ENCODE assay signal across 21 mouse cellular contexts in genomic region chr5:27304115-27304514, GRCm38 (mm10).
A peak's percentile ranks its signal among the peaks of the same experiment; 100 is the strongest.
DNase-seq lines count a peak whose midpoint lies in the region; ATAC-seq and TF ChIP-seq lines count a peak whose summit lies in the region.
"Had no signal": no experiment of that assay in that cellular context is flagged by ENCODE, and none has a peak within 500 bp of the region (broad histone marks: within the 10 kb centered on the region; RNA-seq: fewer than 3 reads in every experiment).

No protein-coding gene starts in this region.

- H3K4me1 ChIP-seq in lung, adult 2 months (ENCODE audit: control insufficient read depth, insufficient read depth, low read length) = no peaks in the 10 kb centered on the region
- no peaks in the 10 kb centered on the region for H3K4me1 ChIP-seq in heart, adult 2 months (ENCODE audit: control insufficient read depth, insufficient read depth, low read length)
- peaks cover 12% of the 10 kb centered on the region for H3K4me1 ChIP-seq in midbrain, embryonic 16.5 days (ENCODE audit: control insufficient read depth, insufficient read depth, low read length)
- H3K4me1 ChIP-seq: heart, embryonic 12.5 days; intestine, embryonic 15.5 days; kidney, embryonic 15.5 days; liver, embryonic 12.5 days; lung, embryonic 15.5 days; megakaryocyte, embryonic 14.5 days had no signal

- H3K36me3 ChIP-seq in heart, adult 2 months (ENCODE audit: control insufficient read depth, insufficient read depth, low read length) = no peaks in the 10 kb centered on the region
- no peaks in the 10 kb centered on the region for H3K36me3 ChIP-seq in midbrain, embryonic 16.5 days (ENCODE audit: control insufficient read depth, insufficient read depth, low read length)
- H3K36me3 ChIP-seq: forebrain, embryonic 12.5 days; G1E; heart, embryonic 12.5 days; hindbrain, embryonic 12.5 days; intestine, embryonic 15.5 days; kidney, embryonic 15.5 days; limb, embryonic 12.5 days; liver, embryonic 12.5 days; lung, embryonic 15.5 days; midbrain, embryonic 15.5 days had no signal

- H3K4me2 ChIP-seq in midbrain, embryonic 16.5 days (ENCODE audit: low read length) = no peak overlapping the region
- H3K4me2 ChIP-seq: forebrain, embryonic 12.5 days; heart, embryonic 12.5 days; hindbrain, embryonic 12.5 days; intestine, embryonic 15.5 days; kidney, embryonic 15.5 days; limb, embryonic 12.5 days; liver, embryonic 12.5 days; lung, embryonic 15.5 days; midbrain, embryonic 15.5 days had no signal

- no peak for TF ChIP-seq EP300 in heart, adult 2 months (IDR thresholded peaks at IDR 0.05; ENCODE audit: insufficient read depth, low read depth, low read length)

- no peaks in the 10 kb centered on the region for H3K27me3 ChIP-seq in heart, adult 2 months (ENCODE audit: control insufficient read depth, insufficient read depth, low read length)
- H3K27me3 ChIP-seq in midbrain, embryonic 16.5 days (ENCODE audit: control insufficient read depth, insufficient read depth, low read depth, low read length) = no peaks in the 10 kb centered on the region
- H3K27me3 ChIP-seq: forebrain, embryonic 12.5 days; heart, embryonic 12.5 days; hindbrain, embryonic 12.5 days; intestine, embryonic 15.5 days; kidney, embryonic 15.5 days; limb, embryonic 12.5 days; liver, embryonic 12.5 days; lung, embryonic 15.5 days; megakaryocyte, embryonic 14.5 days; midbrain, embryonic 15.5 days had no signal

- peak; percentile 34 for DNase-seq in lung, postnatal 36 days
- DNase-seq in lung, adult 2 months = no peak
- peak; percentile 16 for DNase-seq in thymus, postnatal 4 days
- DNase-seq in heart, adult 2 months = no peak
- DNase-seq: cerebellum, adult 8-10 months; heart, postnatal 14 days had no signal

- no peak overlapping the region for H3K27ac ChIP-seq in heart, adult 2 months
- H3K27ac ChIP-seq in midbrain, embryonic 16.5 days (ENCODE audit: low read length) = no peak overlapping the region
- H3K27ac ChIP-seq: forebrain, embryonic 12.5 days; hindbrain, embryonic 12.5 days; intestine, embryonic 15.5 days; kidney, embryonic 15.5 days; limb, embryonic 12.5 days; liver, embryonic 12.5 days; lung, embryonic 15.5 days; midbrain, embryonic 15.5 days; stomach, postnatal 0 days had no signal

- no peaks in the 10 kb centered on the region for H3K9me3 ChIP-seq in midbrain, embryonic 16.5 days (replicated peaks; ENCODE audit: control insufficient read depth, low read length, poor library complexity, severe bottlenecking)
- H3K9me3 ChIP-seq: forebrain, embryonic 12.5 days; G1E; heart, embryonic 12.5 days; hindbrain, embryonic 12.5 days; intestine, embryonic 15.5 days; kidney, embryonic 15.5 days; limb, embryonic 12.5 days; liver, embryonic 12.5 days; lung, embryonic 15.5 days; megakaryocyte, embryonic 14.5 days; midbrain, embryonic 15.5 days had no signal

- H3K79me2 ChIP-seq in heart, adult 2 months (replicated peaks; ENCODE audit: control insufficient read depth, insufficient read depth, low read length) = no peaks in the 10 kb centered on the region

- no peak overlapping the region for H3K9ac ChIP-seq in heart, adult 2 months (ENCODE audit: low read depth, low read length)
- H3K9ac ChIP-seq in midbrain, embryonic 16.5 days (ENCODE audit: low read depth, low read length) = no peak overlapping the region
- H3K9ac ChIP-seq: forebrain, embryonic 12.5 days; heart, embryonic 12.5 days; hindbrain, embryonic 12.5 days; intestine, embryonic 15.5 days; kidney, embryonic 15.5 days; limb, embryonic 12.5 days; liver, embryonic 12.5 days; lung, embryonic 15.5 days; midbrain, embryonic 15.5 days had no signal

- peak; percentile 73 for ATAC-seq in activated CD4-positive, CD25-positive, alpha-beta regulatory T cell, adult 4 months
- ATAC-seq in neutrophil, adult 5-6 weeks (ENCODE audit: extremely low read depth, insufficient number of reproducible peaks, low FRiP score, poor library complexity, severe bottlenecking) = peak; percentile 26; the same call in 1 of the 2 replicates
- ATAC-seq in midbrain, embryonic 16.5 days = no peak
- ATAC-seq: intestine, embryonic 15.5 days; liver, embryonic 12.5 days; midbrain, embryonic 15.5 days had no signal

- 67% methylated on average over 2 of the region's 2 CpGs for WGBS in lung, adult 2 months
- WGBS in heart, adult 2 months = 43% methylated on average over 2 of the region's 2 CpGs
- 87% methylated on average over 2 of the region's 2 CpGs for WGBS in midbrain, embryonic 16.5 days

- TF ChIP-seq POLR2A in lung, adult 2 months (IDR thresholded peaks at IDR 0.05; ENCODE audit: borderline replicate concordance, extremely low read depth, low read depth, low read length) = no peak
- no peak for TF ChIP-seq POLR2A in heart, adult 2 months (IDR thresholded peaks at IDR 0.05; ENCODE audit: insufficient read depth, low read depth, low read length)

- intact Hi-C loops in heart, adult 2 months (cut with DNase I) = no loop called here

- H3K4me3 ChIP-seq in lung, adult 2 months (replicated peaks; ENCODE audit: extremely low read depth, low read depth, low read length) = no peak overlapping the region
- no peak overlapping the region for H3K4me3 ChIP-seq in heart, adult 2 months
- H3K4me3 ChIP-seq in midbrain, embryonic 16.5 days (ENCODE audit: low read depth, low read length) = no peak overlapping the region
- H3K4me3 ChIP-seq: forebrain, embryonic 12.5 days; heart, embryonic 12.5 days; hindbrain, embryonic 12.5 days; intestine, embryonic 15.5 days; kidney, embryonic 15.5 days; limb, embryonic 12.5 days; liver, embryonic 12.5 days; lung, embryonic 15.5 days; megakaryocyte, embryonic 14.5 days; midbrain, embryonic 15.5 days had no signal

- TF ChIP-seq CTCF in lung, adult 2 months (IDR thresholded peaks at IDR 0.05; ENCODE audit: insufficient read depth, low read length) = no peak
- no peak for TF ChIP-seq CTCF in heart, adult 2 months (IDR thresholded peaks at IDR 0.05)

Comparison
In these comparisons a context has a peak if more than half of its experiments do, and no peak if none do; other contexts are left out.
1. DNase-seq: peak in lung, postnatal 36 days (single experiment) and thymus, postnatal 4 days (single experiment); none in lung, adult 2 months (single experiment) and heart, adult 2 months (0 of 2).